Mouse (Mus musculus) testis, adult 2 months (tissue): ENCODE measurements around the gene Rnf150.

ENCODE experiments used
- CTCF ChIP-seq: fragments of 200-500 bp; IDR thresholded peaks from 2 replicates; pipeline ENCODE4 v1.5.1; 2012; ENCODE audit warnings: low read depth, mild to moderate bottlenecking, inconsistent platforms, low read length, moderate library complexity; ENCODE audit not compliant: control insufficient read depth, insufficient read depth, insufficient replicate concordance
- POLR2A ChIP-seq: fragments of 200-500 bp; IDR thresholded peaks from 2 replicates; pipeline ENCODE4 v1.6.1; 2012; ENCODE audit warnings: low read depth, mild to moderate bottlenecking, inconsistent platforms, low read length, moderate library complexity; ENCODE audit not compliant: control insufficient read depth

DNA sequence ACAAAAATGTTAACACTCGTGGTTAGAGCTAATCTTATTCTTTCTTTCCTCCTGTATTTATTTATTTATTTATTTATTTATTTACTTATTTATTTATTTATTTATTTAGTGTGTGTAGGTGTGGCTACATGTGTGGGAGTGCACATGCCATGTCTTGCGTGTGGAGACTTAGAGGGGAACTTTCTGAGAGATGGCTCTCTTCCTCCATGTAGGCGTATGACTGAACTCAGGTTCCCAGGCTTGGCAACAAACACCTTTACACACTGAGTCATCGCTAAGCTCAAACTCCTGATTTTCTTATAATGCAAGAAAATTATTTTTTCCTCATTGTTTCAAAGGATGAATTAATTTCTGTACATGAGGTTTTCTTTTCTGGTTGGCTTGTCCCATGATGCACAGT lies 8.8 kb downstream of the Rnf150 start:
- TF ChIP-seq POLR2A (no peak), CTCF (no peak)
